Comparison of ENCODE assay signal across 8 mouse cellular contexts in the genomic region with DNA sequence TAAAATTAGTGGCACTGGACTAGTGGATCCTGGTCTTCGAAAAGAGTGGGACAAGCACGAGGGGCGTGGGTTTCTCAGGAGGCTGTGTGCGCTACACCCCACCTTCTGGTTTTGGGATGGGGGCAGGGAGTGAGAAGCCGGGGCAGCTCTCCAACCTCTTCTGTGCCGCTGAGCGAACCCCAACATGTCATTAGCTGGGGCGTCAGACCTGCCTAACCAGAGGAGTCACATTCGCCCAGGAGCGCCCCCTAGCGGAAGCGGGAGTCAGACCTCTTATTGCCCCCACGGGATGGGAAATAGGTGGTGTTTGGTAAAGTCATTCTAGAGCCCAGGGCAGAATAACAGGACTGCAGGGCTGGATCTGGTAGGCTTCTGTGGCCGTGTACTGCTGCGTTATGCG. TPM values are rescaled to one million over a fixed set of nuclear protein-coding genes. Genes with fewer than 3 reads are reported as not detected.
DNase-seq lines count a peak whose midpoint lies in the region; ATAC-seq and TF ChIP-seq lines count a peak whose summit lies in the region.

No protein-coding gene starts in this region.

- H3K9me3 ChIP-seq in ES-E14 (ENCODE audit: control insufficient read depth, insufficient read depth, low read depth, low read length), result no peaks in the 10 kb centered on the region
- H3K9me3 ChIP-seq in forebrain, embryonic 11.5 days (ENCODE audit: control insufficient read depth, low read length), result no peaks in the 10 kb centered on the region
- H3K9me3 ChIP-seq in lung, embryonic 16.5 days (ENCODE audit: control insufficient read depth, low read length), result no peaks in the 10 kb centered on the region

- peak; percentile 75 for DNase-seq in ES-E14 (ENCODE audit: low read depth, low spot score)
- DNase-seq in forebrain, embryonic 11.5 days (ENCODE audit: low spot score), result peak; percentile 87
- peak; percentile 48 for DNase-seq in heart, postnatal 25 days (ENCODE audit: low spot score)
- peak; percentile 89 for DNase-seq in large intestine, adult 2 months (ENCODE audit: low read depth, low spot score)
- peak; percentile 80 to 89 for DNase-seq in urinary bladder, adult 18-20 months (ENCODE audit: low spot score in 2 of 2)

- 14% methylated on average over 16 of the region's 16 CpGs for WGBS in forebrain, embryonic 11.5 days
- WGBS in large intestine, adult 2 months, result 5% methylated on average over 16 of the region's 16 CpGs
- WGBS in lung, embryonic 16.5 days, result 11% methylated on average over 16 of the region's 16 CpGs
- 6% methylated on average over 16 of the region's 16 CpGs for WGBS in olfactory bulb, adult 2 months

- peaks cover 11% of the 10 kb centered on the region for H3K36me3 ChIP-seq in ES-E14 (ENCODE audit: control insufficient read depth, insufficient read depth, low read length, poor library complexity, severe bottlenecking)
- peaks cover 4% of the 10 kb centered on the region; the same call in 1 of the 2 replicates for H3K36me3 ChIP-seq in forebrain, embryonic 11.5 days (ENCODE audit: control insufficient read depth, insufficient read depth, low read length)
- no peaks in the 10 kb centered on the region for H3K36me3 ChIP-seq in lung, embryonic 16.5 days (ENCODE audit: control insufficient read depth, insufficient read depth, low read length)

- H3K4me3 ChIP-seq in ES-E14 (ENCODE audit: insufficient read depth in 1 of 2, low read depth in 1 of 2, low read length in 2 of 2, poor library complexity in 1 of 2, severe bottlenecking in 1 of 2), result peak overlapping the region; percentile 75 to 80
- peak overlapping the region; percentile 86 for H3K4me3 ChIP-seq in brown adipose tissue, adult 24 weeks (ENCODE audit: insufficient read depth, low read depth, low read length)
- peak overlapping the region; percentile 66 for H3K4me3 ChIP-seq in forebrain, embryonic 11.5 days (ENCODE audit: low read depth, low read length)
- H3K4me3 ChIP-seq in lung, embryonic 16.5 days (ENCODE audit: low read length), result peak overlapping the region; percentile 73
- peak overlapping the region; percentile 65 for H3K4me3 ChIP-seq in olfactory bulb, adult 2 months (ENCODE audit: insufficient read depth, low read depth, low read length)

- TF ChIP-seq CTCF in olfactory bulb, adult 2 months (IDR thresholded peaks at IDR 0.05; ENCODE audit: insufficient read depth, low read depth, low read length), result peak; percentile 72

- no peak for TF ChIP-seq POLR2A in olfactory bulb, adult 2 months (IDR thresholded peaks at IDR 0.05; ENCODE audit: insufficient read depth, low read depth, low read length)

- peak overlapping the region; percentile 60; the same call in 1 of the 2 replicates for H3K9ac ChIP-seq in ES-E14 (ENCODE audit: insufficient read depth, low read depth, low read length, poor library complexity, severe bottlenecking)
- H3K9ac ChIP-seq in forebrain, embryonic 11.5 days (ENCODE audit: low read length), result no peak overlapping the region
- H3K9ac ChIP-seq in lung, embryonic 16.5 days (ENCODE audit: low read length), result peak overlapping the region; percentile 73

- H3K27me3 ChIP-seq in forebrain, embryonic 11.5 days (ENCODE audit: control insufficient read depth, insufficient read depth, low read length), result no peaks in the 10 kb centered on the region
- no peaks in the 10 kb centered on the region for H3K27me3 ChIP-seq in lung, embryonic 16.5 days (ENCODE audit: control insufficient read depth, insufficient read depth, low read depth, low read length)

- intact Hi-C loops in heart, postnatal 25 days (cut with DNase I), result loop anchor here (5.0 kb wide), 1 partner anchor 64 kb away; no protein-coding TSS in a partner anchor

- in situ Hi-C loops in ES-E14 (cut with MboI; ENCODE audit: low sequenced_read_pairs in 2 of 2, unreplicated experiment in 2 of 2), result no loop called here

- ATAC-seq in forebrain, embryonic 11.5 days (replicated peaks; ENCODE audit: low FRiP score), result no peak
- no peak for ATAC-seq in lung, embryonic 16.5 days (ENCODE audit: low read depth)

- H3K4me2 ChIP-seq in forebrain, embryonic 11.5 days (ENCODE audit: low read depth, low read length, severe bottlenecking), result peak overlapping the region; percentile 93
- peak overlapping the region; percentile 94 for H3K4me2 ChIP-seq in lung, embryonic 16.5 days (ENCODE audit: low read depth, low read length)

- no peak overlapping the region for H3K27ac ChIP-seq in ES-E14 (ENCODE audit: insufficient read depth, low read depth, low read length, poor library complexity, severe bottlenecking)
- peak overlapping the region; percentile 95 for H3K27ac ChIP-seq in brown adipose tissue, adult 24 weeks (replicated peaks; ENCODE audit: low read depth, low read length)
- no peak overlapping the region for H3K27ac ChIP-seq in forebrain, embryonic 11.5 days (ENCODE audit: low read depth, low read length)
- H3K27ac ChIP-seq in lung, embryonic 16.5 days (ENCODE audit: low read length), result no peak overlapping the region
- H3K27ac ChIP-seq in olfactory bulb, adult 2 months (ENCODE audit: insufficient read depth, low read depth, low read length), result no peak overlapping the region

- H3K4me1 ChIP-seq in ES-E14 (ENCODE audit: control insufficient read depth in 2 of 2, insufficient read depth in 2 of 2, low read length in 2 of 2, poor library complexity in 1 of 2), result peaks cover 2 to 15% of the 10 kb centered on the region in 2 experiments; a peak in 3 of 4 replicates
- peaks cover 6% of the 10 kb centered on the region; the same call in 1 of the 2 replicates for H3K4me1 ChIP-seq in brown adipose tissue, adult 24 weeks (ENCODE audit: control insufficient read depth, insufficient read depth, insufficient read length, low read length)
- H3K4me1 ChIP-seq in forebrain, embryonic 11.5 days (replicated peaks; ENCODE audit: control insufficient read depth, insufficient read depth, low read length), result peaks cover 17% of the 10 kb centered on the region; the same call in 1 of the 2 replicates
- H3K4me1 ChIP-seq in lung, embryonic 16.5 days (replicated peaks; ENCODE audit: control insufficient read depth, insufficient read depth, low read length), result peaks cover 9% of the 10 kb centered on the region
- H3K4me1 ChIP-seq in olfactory bulb, adult 2 months (ENCODE audit: control insufficient read depth, insufficient read depth, low read length), result peaks cover 26% of the 10 kb centered on the region

TF ChIP-seq in ES-E14, 5 proteins besides CTCF, POLR2A, EP300 and RAD21 (continues in another document):
- TF ChIP-seq MAFK (IDR thresholded peaks at IDR 0.05; ENCODE audit: insufficient read depth, low read depth, low read length), result no peak
- TF ChIP-seq HCFC1 (IDR thresholded peaks at IDR 0.05; ENCODE audit: borderline replicate concordance, insufficient read depth, low read length), result no peak
- TF ChIP-seq ZNF384 (IDR thresholded peaks at IDR 0.05; ENCODE audit: low read depth, low read length), result no peak

RNA-seq across cellular contexts. Expression of gene Ppp1r13l, which starts 2.2 kb away (rescaled TPM):
- total RNA-seq in ES-E14 (2012; rRNA removed), result 5.3 and 7.4 TPM in 2 replicates
- 1.7 and 4.1 TPM in 2 replicates for polyA plus RNA-seq in brown adipose tissue, adult 24 weeks (2012; ENCODE audit: insufficient read depth, insufficient read length, missing spikeins)
- 5.8 and 6.4 TPM in 2 replicates for polyA plus RNA-seq in forebrain, embryonic 11.5 days (2014; fragmentation: Nextera tagmentation; extraction: Ambion mirVana)
- 10 to 100 TPM; 36.5 to 40.5 TPM for total RNA-seq in heart, postnatal 25 days (2021)
- polyA plus RNA-seq in large intestine, adult 2 months (2012; rRNA removed), result 4.8 and 5.7 TPM in 2 replicates
- polyA plus RNA-seq in lung, embryonic 16.5 days (2015; fragmentation: Nextera tagmentation; extraction: Ambion mirVana), result 4.9 TPM in 2 replicates
- polyA plus RNA-seq in olfactory bulb, adult 2 months (2012; ENCODE audit: insufficient read depth, insufficient read length, low replicate concordance, missing spikeins), result not detected in 2 replicates

RNA-seq across cellular contexts. Expression of gene Cd3eap, which starts 2.4 kb away (rescaled TPM):
- 18.3 and 26.7 TPM in 2 replicates for total RNA-seq in ES-E14 (2012; rRNA removed)
- 3.3 and 5.5 TPM in 2 replicates for polyA plus RNA-seq in brown adipose tissue, adult 24 weeks (2012; ENCODE audit: insufficient read depth, insufficient read length, missing spikeins)
- 23.2 and 24.0 TPM in 2 replicates for polyA plus RNA-seq in forebrain, embryonic 11.5 days (2014; fragmentation: Nextera tagmentation; extraction: Ambion mirVana)
- total RNA-seq in heart, postnatal 25 days (2021), result 1 to 10 TPM; 9.1 to 9.7 TPM
- polyA plus RNA-seq in large intestine, adult 2 months (2012; rRNA removed), result 3.2 and 4.1 TPM in 2 replicates
- 17.2 and 17.3 TPM in 2 replicates for polyA plus RNA-seq in lung, embryonic 16.5 days (2015; fragmentation: Nextera tagmentation; extraction: Ambion mirVana)
- polyA plus RNA-seq in olfactory bulb, adult 2 months (2012; ENCODE audit: insufficient read depth, insufficient read length, low replicate concordance, missing spikeins), result not detected in 2 replicates

RNA-seq across cellular contexts. Expression of gene Ercc1, which starts 17.1 kb away (rescaled TPM):
- 48.0 and 53.2 TPM in 2 replicates for total RNA-seq in ES-E14 (2012; rRNA removed)
- 32.6 and 38.4 TPM in 2 replicates for polyA plus RNA-seq in brown adipose tissue, adult 24 weeks (2012; ENCODE audit: insufficient read depth, insufficient read length, missing spikeins)
- polyA plus RNA-seq in forebrain, embryonic 11.5 days (2014; fragmentation: Nextera tagmentation; extraction: Ambion mirVana), result 94.4 and 100 TPM in 2 replicates
- 10 to 100 TPM; 40.7 to 45.1 TPM for total RNA-seq in heart, postnatal 25 days (2021)
- 26.9 and 31.2 TPM in 2 replicates for polyA plus RNA-seq in large intestine, adult 2 months (2012; rRNA removed)
- polyA plus RNA-seq in lung, embryonic 16.5 days (2015; fragmentation: Nextera tagmentation; extraction: Ambion mirVana), result 79.9 and 82.5 TPM in 2 replicates
- not detected in 2 replicates for polyA plus RNA-seq in olfactory bulb, adult 2 months (2012; ENCODE audit: insufficient read depth, insufficient read length, low replicate concordance, missing spikeins)

RNA-seq across cellular contexts. Expression of gene Ercc2, which starts 20.1 kb away (rescaled TPM):
- total RNA-seq in ES-E14 (2012; rRNA removed), result 38.8 and 62.6 TPM in 2 replicates
- 4.4 and 6.4 TPM in 2 replicates for polyA plus RNA-seq in brown adipose tissue, adult 24 weeks (2012; ENCODE audit: insufficient read depth, insufficient read length, missing spikeins)
- polyA plus RNA-seq in forebrain, embryonic 11.5 days (2014; fragmentation: Nextera tagmentation; extraction: Ambion mirVana), result 18.2 and 25.2 TPM in 2 replicates
- total RNA-seq in heart, postnatal 25 days (2021), result 10 to 100 TPM; 10.8 to 12.6 TPM
- polyA plus RNA-seq in large intestine, adult 2 months (2012; rRNA removed), result 28.7 and 36.5 TPM in 2 replicates
- 15.9 and 17.4 TPM in 2 replicates for polyA plus RNA-seq in lung, embryonic 16.5 days (2015; fragmentation: Nextera tagmentation; extraction: Ambion mirVana)
- not detected in 2 replicates for polyA plus RNA-seq in olfactory bulb, adult 2 months (2012; ENCODE audit: insufficient read depth, insufficient read length, low replicate concordance, missing spikeins)

RNA-seq across cellular contexts. Expression of gene Klc3, which starts 42.2 kb away (rescaled TPM):
- total RNA-seq in ES-E14 (2012; rRNA removed), result 10.1 and 19.5 TPM in 2 replicates
- not detected in 2 replicates for polyA plus RNA-seq in brown adipose tissue, adult 24 weeks (2012; ENCODE audit: insufficient read depth, insufficient read length, missing spikeins)
- polyA plus RNA-seq in forebrain, embryonic 11.5 days (2014; fragmentation: Nextera tagmentation; extraction: Ambion mirVana), result 2.0 and 2.8 TPM in 2 replicates
- under 1 TPM; 0.23 to 0.31 TPM for total RNA-seq in heart, postnatal 25 days (2021)
- polyA plus RNA-seq in large intestine, adult 2 months (2012; rRNA removed), result 1.2 and 2.0 TPM in 2 replicates
- polyA plus RNA-seq in lung, embryonic 16.5 days (2015; fragmentation: Nextera tagmentation; extraction: Ambion mirVana), result 17.5 and 19.7 TPM in 2 replicates
- polyA plus RNA-seq in olfactory bulb, adult 2 months (2012; ENCODE audit: insufficient read depth, insufficient read length, low replicate concordance, missing spikeins), result not detected in 2 replicates

Comparison
In these comparisons a context has a peak if more than half of its experiments do, and no peak if none do; other contexts are left out.
1. RNA of gene Ercc1, which starts 17.1 kb away (polyA plus RNA-seq): 94.4 to 100 TPM in forebrain, embryonic 11.5 days, 79.9 to 82.5 TPM in lung, embryonic 16.5 days, 32.6 to 38.4 TPM in brown adipose tissue, adult 24 weeks and 26.9 to 31.2 TPM in large intestine, adult 2 months; not detected in olfactory bulb, adult 2 months; every median in the first group is over 10 times any median in the second.
2. Peak in every context shown above with its lines, with median percentiles within 50 percentile points of each other: DNase-seq and H3K4me3 ChIP-seq.